Mouse (Mus musculus): ENCODE results near the gene Lbr. TPM values are rescaled to one million over a fixed set of nuclear protein-coding genes. Genes with fewer than 3 reads are reported as not detected.

Lbr gene
- 24.9 and 29.8 TPM in 2 replicates for polyA plus RNA-seq (2012; rRNA removed; ENCODE audit: low replicate concordance)

GRCm38 (mm10) chr1:181842781-181843180 is at the start of gene Lbr:
Gene Lbr (minus strand): TSS chr1:181843046.

Other genes starting within 250 kb of the Lbr start
- gene Enah, start 176.9 kb upstream of the Lbr start, polyA plus RNA-seq (2012; rRNA removed; ENCODE audit: low replicate concordance), result 5.9 and 9.0 TPM in 2 replicates